Mouse (Mus musculus) MEL (cell line): ENCODE results near the gene Plxnc1. TPM values are rescaled to one million over a fixed set of nuclear protein-coding genes. Genes with fewer than 3 reads are reported as not detected.

ENCODE experiments used
- DNase-seq: peaks from one replicate; pipeline ENCODE4 v3.0.0; 2011; ENCODE audit warnings: low read depth, low spot score
- H3K27ac ChIP-seq: 2 replicates; pipeline ENCODE4 v1.5.1; 2012; ENCODE audit warnings: low read depth, mild to moderate bottlenecking, control low read depth, low read length, moderate library complexity; ENCODE audit not compliant: control insufficient read depth
- H3K27me3 ChIP-seq, 2 experiments: fragments of 150-350 bp in 1 of 2; sonication (generic) in 1 of 2; 2 replicates each; pipeline ENCODE4 v1.6.1; 2012; ENCODE audit warnings: low read length in 2 of 2, mild to moderate bottlenecking in 2 of 2, improper control_type of control experiment in 1 of 2, moderate library complexity in 1 of 2; ENCODE audit not compliant: insufficient read depth in 2 of 2, control insufficient read depth in 1 of 2
- H3K36me3 ChIP-seq, 2 experiments: 2 replicates each; pipeline ENCODE4 v1.6.1; 2012 to 2014; ENCODE audit warnings: low read length in 2 of 2, improper control_type of control experiment in 1 of 2, inconsistent platforms in 1 of 2, mild to moderate bottlenecking in 1 of 2; ENCODE audit not compliant: insufficient read depth in 2 of 2, control insufficient read depth in 1 of 2
- H3K4me1 ChIP-seq, 2 experiments: fragments of 150-350 bp in 1 of 2; sonication (generic) in 1 of 2; 2 replicates each; pipeline ENCODE4 v1.6.1; 2012; ENCODE audit warnings: low read length in 2 of 2, improper control_type of control experiment in 1 of 2, mild to moderate bottlenecking in 1 of 2; ENCODE audit not compliant: insufficient read depth in 2 of 2, control insufficient read depth in 1 of 2
- H3K4me3 ChIP-seq, 2 experiments: fragments of 150-350 bp in 1 of 2; sonication (generic) in 1 of 2; 2 replicates each; pipeline ENCODE4 v1.5.1; 2012; ENCODE audit warnings: low read depth in 2 of 2, low read length in 2 of 2, mild to moderate bottlenecking in 2 of 2, moderate library complexity in 2 of 2, control low read depth in 1 of 2, improper control_type of control experiment in 1 of 2; ENCODE audit not compliant: control insufficient read depth in 1 of 2, insufficient read depth in 1 of 2
- H3K79me2 ChIP-seq: 2 replicates; pipeline ENCODE4 v1.6.1; 2012; ENCODE audit warnings: mild to moderate bottlenecking, low read length, moderate library complexity; ENCODE audit not compliant: control insufficient read depth, poor library complexity, insufficient read depth
- H3K9ac ChIP-seq: 2 replicates; pipeline ENCODE4 v1.6.1; 2012; ENCODE audit warnings: low read depth, mild to moderate bottlenecking, control low read depth, low read length, moderate library complexity; ENCODE audit not compliant: control insufficient read depth, poor library complexity, severe bottlenecking
- H3K9me3 ChIP-seq: fragments of 150-350 bp; sonication (generic); replicated peaks from 2 replicates; pipeline ENCODE4 v1.6.1; 2012; ENCODE audit warnings: mild to moderate bottlenecking, low read length, improper control_type of control experiment, moderate library complexity; ENCODE audit not compliant: insufficient read depth
- BHLHE40 ChIP-seq: IDR thresholded peaks from 2 replicates; pipeline ENCODE4 v1.6.1; 2012; ENCODE audit warnings: low read depth, mild to moderate bottlenecking, inconsistent platforms, low read length, improper control_type of control experiment, borderline replicate concordance
- CHD1 ChIP-seq: IDR thresholded peaks from 2 replicates; pipeline ENCODE4 v1.6.1; 2012; ENCODE audit warnings: low read depth, mild to moderate bottlenecking, inconsistent platforms, low read length, improper control_type of control experiment
- CHD2 ChIP-seq: IDR thresholded peaks from 2 replicates; pipeline ENCODE4 v1.6.1; 2011; ENCODE audit warnings: low read length, improper control_type of control experiment
- CTCF ChIP-seq, 3 experiments: IDR thresholded peaks in 2 of 3; conservative IDR thresholded peaks in 1 of 3; 2 replicates each; pipeline ENCODE4 v1.5.1; 2011 to 2012; ENCODE audit warnings: low read length in 3 of 3, low read depth in 2 of 3, mild to moderate bottlenecking in 2 of 3, improper control_type of control experiment in 1 of 3, inconsistent platforms in 1 of 3, mixed read lengths in 1 of 3, moderate library complexity in 1 of 3; ENCODE audit not compliant: control insufficient read depth in 1 of 3, insufficient read depth in 1 of 3, poor library complexity in 1 of 3, severe bottlenecking in 1 of 3
- E2F4 ChIP-seq: IDR thresholded peaks from 2 replicates; pipeline ENCODE4 v1.6.1; 2011; ENCODE audit warnings: low read depth, low read length, improper control_type of control experiment, borderline replicate concordance
- EP300 ChIP-seq, 2 experiments: IDR thresholded peaks; 2 replicates each; pipeline ENCODE4 v1.6.1; 2011; ENCODE audit warnings: improper control_type of control experiment in 2 of 2, low read length in 2 of 2, low read depth in 1 of 2, mild to moderate bottlenecking in 1 of 2
- GATA1 ChIP-seq: IDR thresholded peaks from 2 replicates; pipeline ENCODE4 v1.6.1; 2011; ENCODE audit warnings: low read depth, low read length, improper control_type of control experiment
- HCFC1 ChIP-seq: IDR thresholded peaks from 2 replicates; pipeline ENCODE4 v1.6.1; 2012; ENCODE audit warnings: low read depth, mild to moderate bottlenecking, inconsistent platforms, low read length, improper control_type of control experiment, moderate library complexity
- KAT2A ChIP-seq: conservative IDR thresholded peaks from 2 replicates; pipeline ENCODE4 v1.6.1; 2012; ENCODE audit warnings: low read depth, low read length, improper control_type of control experiment, inconsistent platforms
- MAFK ChIP-seq: IDR thresholded peaks from 2 replicates; pipeline ENCODE4 v1.6.1; 2011; ENCODE audit warnings: low read depth, mild to moderate bottlenecking, low read length, improper control_type of control experiment, borderline replicate concordance
- MAX ChIP-seq: IDR thresholded peaks from 2 replicates; pipeline ENCODE4 v1.6.1; 2011; ENCODE audit warnings: low read length, improper control_type of control experiment
- MAZ ChIP-seq: IDR thresholded peaks from 2 replicates; pipeline ENCODE4 v1.6.1; 2012; ENCODE audit warnings: low read depth, mild to moderate bottlenecking, inconsistent platforms, low read length, improper control_type of control experiment
- MYB ChIP-seq: IDR thresholded peaks from 2 replicates; pipeline ENCODE4 v1.6.1; 2011; ENCODE audit warnings: mild to moderate bottlenecking, low read depth, low read length, improper control_type of control experiment
- MYC ChIP-seq: IDR thresholded peaks from 2 replicates; pipeline ENCODE4 v1.6.1; 2011; ENCODE audit warnings: low read depth, mild to moderate bottlenecking, low read length, improper control_type of control experiment, moderate library complexity
- NRF1 ChIP-seq: IDR thresholded peaks from 2 replicates; pipeline ENCODE4 v1.6.1; 2014; ENCODE audit warnings: low read depth, mild to moderate bottlenecking, inconsistent platforms, low read length, improper control_type of control experiment, moderate library complexity; ENCODE audit not compliant: poor library complexity, insufficient read depth, severe bottlenecking
- POLR2A ChIP-seq, 2 experiments: IDR thresholded peaks; 2 replicates each; pipeline ENCODE4 v1.6.1; 2011 to 2012; ENCODE audit warnings: low read length in 2 of 2, mild to moderate bottlenecking in 2 of 2, control low read depth in 1 of 2, improper control_type of control experiment in 1 of 2, low read depth in 1 of 2, moderate library complexity in 1 of 2; ENCODE audit not compliant: control insufficient read depth in 1 of 2, insufficient read depth in 1 of 2, poor library complexity in 1 of 2
- POLR2AphosphoS2 ChIP-seq: IDR thresholded peaks from 2 replicates; pipeline ENCODE4 v1.6.1; 2011; ENCODE audit warnings: low read length, improper control_type of control experiment
- RAD21 ChIP-seq: IDR thresholded peaks from 2 replicates; pipeline ENCODE4 v1.6.1; 2011; ENCODE audit warnings: mild to moderate bottlenecking, low read depth, low read length, improper control_type of control experiment
- RCOR1 ChIP-seq: IDR thresholded peaks from 2 replicates; pipeline ENCODE4 v1.6.1; 2012; ENCODE audit warnings: low read depth, mild to moderate bottlenecking, inconsistent platforms, low read length, improper control_type of control experiment
- SIN3A ChIP-seq: IDR thresholded peaks from 2 replicates; pipeline ENCODE4 v1.6.1; 2012; ENCODE audit warnings: low read length, improper control_type of control experiment, inconsistent platforms
- SMC3 ChIP-seq: IDR thresholded peaks from 2 replicates; pipeline ENCODE4 v1.6.1; 2011; ENCODE audit warnings: low read depth, low read length, improper control_type of control experiment
- TAL1 ChIP-seq: IDR thresholded peaks from 2 replicates; pipeline ENCODE4 v1.6.1; 2012; ENCODE audit warnings: mild to moderate bottlenecking, inconsistent platforms, low read length, moderate library complexity, mixed read lengths
- TBP ChIP-seq: IDR thresholded peaks from 2 replicates; pipeline ENCODE4 v1.8.0; 2011; ENCODE audit warnings: low read depth, low read length, improper control_type of control experiment
- TCF12 ChIP-seq: IDR thresholded peaks from 2 replicates; pipeline ENCODE4 v1.6.1; 2014; ENCODE audit warnings: low read depth, mild to moderate bottlenecking, inconsistent platforms, low read length, improper control_type of control experiment, moderate library complexity
- USF1 ChIP-seq: IDR thresholded peaks from 2 replicates; pipeline ENCODE4 v1.6.1; 2014; ENCODE audit warnings: low read depth, mild to moderate bottlenecking, inconsistent platforms, low read length, improper control_type of control experiment, moderate library complexity
- ZC3H11A ChIP-seq: IDR thresholded peaks from 2 replicates; pipeline ENCODE4 v1.6.1; 2012; ENCODE audit warnings: low read depth, mild to moderate bottlenecking, inconsistent platforms, low read length, improper control_type of control experiment
- ZKSCAN1 ChIP-seq: IDR thresholded peaks from 2 replicates; pipeline ENCODE4 v1.6.1; 2012; ENCODE audit warnings: low read depth, mild to moderate bottlenecking, inconsistent platforms, low read length, improper control_type of control experiment, moderate library complexity
- ZMIZ1 ChIP-seq: IDR thresholded peaks from 2 replicates; pipeline ENCODE4 v1.6.1; 2012; ENCODE audit warnings: low read depth, mild to moderate bottlenecking, inconsistent platforms, low read length, improper control_type of control experiment, moderate library complexity
- ZNF384 ChIP-seq: IDR thresholded peaks from 2 replicates; pipeline ENCODE4 v1.6.1; 2012; ENCODE audit warnings: low read depth, mild to moderate bottlenecking, inconsistent platforms, low read length, improper control_type of control experiment
- polyA plus RNA-seq, 2 experiments: library from polyadenylated mRNA; stranded (reverse) in 1 of 2; unstranded in 1 of 2; fragments of >175 nt in 1 of 2; fragments of >200 nt in 1 of 2; gene quantifications; 2 replicates each; pipeline versions ENCODE4 v1.2.1 to v1.2.4; 2012; ENCODE audit warnings: low replicate concordance in 2 of 2, low read depth in 1 of 2; ENCODE audit not compliant: insufficient read length in 2 of 2, insufficient read depth in 1 of 2, missing spikeins in 1 of 2
- total RNA-seq: library from RNA; depleted of rRNA; stranded (reverse); fragments of 300-350 nt; gene quantifications from 2 replicates; pipeline ENCODE4 v1.2.3, GENCODE M21; 2012

Plxnc1 gene
- total and polyA plus RNA-seq, 3 experiments: 15.1 to 30.1 TPM; not detected in 1

- Histone ChIP-seq H3K9ac (peak overlapping the region; percentile 46), H3K4me1 (peaks cover 0 to 6% of the 10 kb centered on the region in 2 experiments; a peak in 1 of 4 replicates), H3K27me3 (no peaks in the 10 kb centered on the region), H3K27ac (no peak overlapping the region), H3K36me3 (peaks cover 0 to 2% of the 10 kb centered on the region in 2 experiments; a peak in 1 of 4 replicates), H3K9me3 (no peaks in the 10 kb centered on the region), H3K79me2 (no peaks in the 10 kb centered on the region), H3K4me3 (peak overlapping the region; percentile 45 to 47)
- peak; percentile 86 for DNase-seq
- peak; percentile 94 for TF ChIP-seq SMC3
- TF ChIP-seq CTCF (IDR thresholded peaks at IDR 0.05 in 2 of 3, conservative IDR thresholded peaks at IDR 0.05 in 1 of 3; ENCODE audit: control insufficient read depth in 1 of 3, insufficient read depth in 1 of 3, low read depth in 2 of 3, low read length in 3 of 3, poor library complexity in 1 of 3, severe bottlenecking in 1 of 3): peak; percentile 79 to 93 (median 92)
- TF ChIP-seq MAZ: 0 out of 2 replicates have a peak, but pooled peaks have one; percentile 15
- peak; percentile 44; the same call in 1 of the 2 replicates for TF ChIP-seq ZNF384
- TF ChIP-seq ZC3H11A: peak; percentile 93
- no peak for TF ChIP-seq POLR2A (IDR thresholded peaks at IDR 0.05; ENCODE audit: control insufficient read depth in 1 of 2, insufficient read depth in 1 of 2, low read depth in 1 of 2, low read length in 2 of 2, poor library complexity in 1 of 2)
- no peak for TF ChIP-seq EP300 (IDR thresholded peaks at IDR 0.05; ENCODE audit: low read depth in 1 of 2, low read length in 2 of 2)
- TF ChIP-seq TCF12: no peak
- peak; percentile 94 for TF ChIP-seq RAD21
Measured at GRCm38 (mm10) chr10:94992127-94992526, 47.5 kb upstream of the Plxnc1 start.

GRCm38 (mm10) chr10:94991564-94992097 lies 47.0 kb upstream of the Plxnc1 start:
- Histone ChIP-seq H3K36me3 (peaks cover 0 to 2% of the 10 kb centered on the region in 2 experiments; a peak in 1 of 4 replicates), H3K9ac (peak overlapping the region; percentile 46), H3K79me2 (no peaks in the 10 kb centered on the region), H3K27ac (no peak overlapping the region), H3K4me1 (peaks cover 0 to 6% of the 10 kb centered on the region in 2 experiments; a peak in 1 of 4 replicates), H3K27me3 (no peaks in the 10 kb centered on the region), H3K9me3 (no peaks in the 10 kb centered on the region), H3K4me3 (peak overlapping the region; percentile 45 to 47)
- peak; percentile 88 for DNase-seq
- no peak for TF ChIP-seq EP300 (IDR thresholded peaks at IDR 0.05; ENCODE audit: low read depth in 1 of 2, low read length in 2 of 2)
- no peak for TF ChIP-seq BHLHE40
- no peak for TF ChIP-seq E2F4
- 0 out of 2 replicates have a peak, but pooled peaks have one; percentile 28 for TF ChIP-seq MAX
- TF ChIP-seq MAFK: no peak
- no peak for TF ChIP-seq MYC
- TF ChIP-seq TBP: no peak
- no peak for TF ChIP-seq USF1
- no peak for TF ChIP-seq CHD2
- TF ChIP-seq TAL1: no peak
- 0 out of 2 replicates have a peak, but pooled peaks have one; percentile 68 for TF ChIP-seq MAZ
- TF ChIP-seq NRF1: no peak
- peak; percentile 91 for TF ChIP-seq ZC3H11A
- TF ChIP-seq HCFC1: no peak
- TF ChIP-seq TCF12: no peak
- no peak for TF ChIP-seq ZNF384
- TF ChIP-seq CTCF (IDR thresholded peaks at IDR 0.05 in 2 of 3, conservative IDR thresholded peaks at IDR 0.05 in 1 of 3; ENCODE audit: control insufficient read depth in 1 of 3, insufficient read depth in 1 of 3, low read depth in 2 of 3, low read length in 3 of 3, poor library complexity in 1 of 3, severe bottlenecking in 1 of 3): peak; percentile 77 to 95 (median 88)
- peak; percentile 85 for TF ChIP-seq SIN3A
- TF ChIP-seq POLR2AphosphoS2: no peak
- peak; percentile 92 for TF ChIP-seq SMC3
- no peak for TF ChIP-seq RCOR1
- TF ChIP-seq ZKSCAN1: no peak
- no peak for TF ChIP-seq MYB
- no peak for TF ChIP-seq CHD1
- TF ChIP-seq ZMIZ1: no peak
- no peak for TF ChIP-seq POLR2A (IDR thresholded peaks at IDR 0.05; ENCODE audit: control insufficient read depth in 1 of 2, insufficient read depth in 1 of 2, low read depth in 1 of 2, low read length in 2 of 2, poor library complexity in 1 of 2)
- no peak for TF ChIP-seq GATA1
- TF ChIP-seq KAT2A: no peak
